Mouse (Mus musculus): Measurements from ENCODE around the gene Zar1. TPM values are rescaled to one million over a fixed set of nuclear protein-coding genes. Genes with fewer than 3 reads are reported as not detected.

Zar1 gene
- total RNA-seq, 1 experiment from 2014 or later = not detected

Other genes with a start within 250 kb of the Zar1 start
- 0.11 and 0.26 TPM in 2 replicates for gene Corin, start 76.8 kb downstream of the Zar1 start, total RNA-seq (2021)
- gene Nfxl1, start 21.6 kb downstream of the Zar1 start, total RNA-seq (2021) = 12.5 and 12.7 TPM in 2 replicates
- 1.3 and 2.9 TPM in 2 replicates for gene Gm5868, start 6.3 kb upstream of the Zar1 start, total RNA-seq (2021)
- 0.23 TPM in 1 of 2 replicates, not detected in the other for gene Cnga1, start 63.0 kb upstream of the Zar1 start, total RNA-seq (2021)
- 2.4 and 2.5 TPM in 2 replicates for gene Nipal1, start 66.5 kb upstream of the Zar1 start, total RNA-seq (2021)
- 2.3 TPM in 1 of 2 replicates, not detected in the other for gene Txk, start 171.5 kb upstream of the Zar1 start, total RNA-seq (2021)